Mouse (Mus musculus): ENCODE results near the gene Pla2g10. TPM values are rescaled to one million over a fixed set of nuclear protein-coding genes. Genes with fewer than 3 reads are reported as not detected.
"Not testable (repeated sequence)": the region's sequence is repeated elsewhere in the genome, so short reads cannot be mapped to it uniquely, and the experiment has no call there.

Pla2g10 gene
- polyA plus RNA-seq, 1 experiment from 2014 or later: not detected

GRCm38 (mm10) chr16:13670896-13671295 lies 59.9 kb downstream of the Pla2g10 start:
- not testable (repeated sequence) for H3K9me3 ChIP-seq (replicated peaks; ENCODE audit: control insufficient read depth, low read length); H3K36me3 ChIP-seq (ENCODE audit: control insufficient read depth, insufficient read depth, low read length); H3K27me3 ChIP-seq (ENCODE audit: control insufficient read depth, insufficient read depth, low read length); H3K9ac ChIP-seq (ENCODE audit: low read depth, low read length); ATAC-seq (replicated peaks; ENCODE audit: insufficient number of reproducible peaks, low FRiP score, low TSS enrichment)
- H3K4me2 ChIP-seq: peak overlapping the region; percentile 78; the same call in 1 of the 2 replicates
- H3K27ac ChIP-seq (ENCODE audit: low read depth, low read length): peak overlapping the region; percentile 84; the same call in 1 of the 2 replicates
- H3K4me1 ChIP-seq (ENCODE audit: control insufficient read depth, insufficient read depth, low read length): peaks cover 19% of the 10 kb centered on the region
- WGBS (ENCODE audit: insufficient replicate concordance): 72% methylated on average over 5 of the region's 5 CpGs
- peak overlapping the region; percentile 83; the same call in 1 of the 2 replicates for H3K4me3 ChIP-seq (ENCODE audit: low read depth, low read length)

GRCm38 (mm10) chr16:13669282-13669681 lies 61.5 kb downstream of the Pla2g10 start:
- no peak overlapping the region for H3K4me2 ChIP-seq
- H3K27ac ChIP-seq (ENCODE audit: low read depth, low read length): no peak overlapping the region
- H3K4me1 ChIP-seq (ENCODE audit: control insufficient read depth, insufficient read depth, low read length): peaks cover 19% of the 10 kb centered on the region
- no peak for ATAC-seq (replicated peaks; ENCODE audit: insufficient number of reproducible peaks, low FRiP score, low TSS enrichment)
- no peaks in the 10 kb centered on the region for H3K27me3 ChIP-seq (ENCODE audit: control insufficient read depth, insufficient read depth, low read length)
- no peaks in the 10 kb centered on the region for H3K9me3 ChIP-seq (replicated peaks; ENCODE audit: control insufficient read depth, low read length)
- H3K4me3 ChIP-seq (ENCODE audit: low read depth, low read length): no peak overlapping the region
- no peaks in the 10 kb centered on the region; the same call in 1 of the 2 replicates for H3K36me3 ChIP-seq (ENCODE audit: control insufficient read depth, insufficient read depth, low read length)
- no peak overlapping the region for H3K9ac ChIP-seq (ENCODE audit: low read depth, low read length)
- 95% methylated on average over 1 of the region's 1 CpGs for WGBS (ENCODE audit: insufficient replicate concordance)

- Histone ChIP-seq H3K4me1 (ENCODE audit: control insufficient read depth, insufficient read depth, low read length) (peaks cover 19% of the 10 kb centered on the region), H3K9ac (ENCODE audit: low read depth, low read length) (peak overlapping the region; percentile 85; the same call in 1 of the 2 replicates), H3K36me3 (ENCODE audit: control insufficient read depth, insufficient read depth, low read length) (no peaks in the 10 kb centered on the region; the same call in 1 of the 2 replicates), H3K27ac (ENCODE audit: low read depth, low read length) (peak overlapping the region; percentile 75), H3K4me2 (peak overlapping the region; percentile 90), H3K27me3 (ENCODE audit: control insufficient read depth, insufficient read depth, low read length) (no peaks in the 10 kb centered on the region), H3K4me3 (ENCODE audit: low read depth, low read length) (peak overlapping the region; percentile 78), H3K9me3 (replicated peaks; ENCODE audit: control insufficient read depth, low read length) (no peaks in the 10 kb centered on the region)
- 68% methylated on average over 10 of the region's 10 CpGs for WGBS (ENCODE audit: insufficient replicate concordance)
- ATAC-seq (replicated peaks; ENCODE audit: insufficient number of reproducible peaks, low FRiP score, low TSS enrichment): no peak
Measured at GRCm38 (mm10) chr16:13668402-13669108, 62.2 kb downstream of the Pla2g10 start.

GRCm38 (mm10) chr16:13667878-13668343 lies 62.9 kb downstream of the Pla2g10 start, which contains the start of gene Parn:
Parn (minus strand) TSS chr16:13668170.
- H3K27ac ChIP-seq (ENCODE audit: low read depth, low read length): peak within 1 kb of the TSS; percentile 75
- peaks cover 16% of the 10 kb centered on the region for H3K4me1 ChIP-seq (ENCODE audit: control insufficient read depth, insufficient read depth, low read length)
- no peaks in the 10 kb centered on the region for H3K27me3 ChIP-seq (ENCODE audit: control insufficient read depth, insufficient read depth, low read length)
- peak within 1 kb of the TSS; percentile 90 for H3K4me2 ChIP-seq
- WGBS (ENCODE audit: insufficient replicate concordance): under 1% methylated on average over 35 of the region's 35 CpGs
- peaks cover 2% of the 10 kb centered on the region for H3K36me3 ChIP-seq (ENCODE audit: control insufficient read depth, insufficient read depth, low read length)
- ATAC-seq (replicated peaks; ENCODE audit: insufficient number of reproducible peaks, low FRiP score, low TSS enrichment): peak; percentile 82
- H3K9ac ChIP-seq (ENCODE audit: low read depth, low read length): peak within 1 kb of the TSS; percentile 85
- peak within 1 kb of the TSS; percentile 78 for H3K4me3 ChIP-seq (ENCODE audit: low read depth, low read length)
- no peaks in the 10 kb centered on the region for H3K9me3 ChIP-seq (replicated peaks; ENCODE audit: control insufficient read depth, low read length)

Other genes starting within 250 kb of the Pla2g10 start
- 24.4 and 28.9 TPM in 2 replicates for gene Parn, start 62.8 kb downstream of the Pla2g10 start, polyA plus RNA-seq (2014; fragmentation: Nextera tagmentation; extraction: Ambion mirVana)
- gene Bfar, start 59.1 kb downstream of the Pla2g10 start, polyA plus RNA-seq (2014; fragmentation: Nextera tagmentation; extraction: Ambion mirVana): 35.9 and 37.2 TPM in 2 replicates
- 3.4 and 4.4 TPM in 2 replicates for gene 3110001I22Rik, start 59.1 kb downstream of the Pla2g10 start, polyA plus RNA-seq (2014; fragmentation: Nextera tagmentation; extraction: Ambion mirVana)
- 54.9 and 58.7 TPM in 2 replicates for gene Rrn3, start 49.7 kb upstream of the Pla2g10 start, polyA plus RNA-seq (2014; fragmentation: Nextera tagmentation; extraction: Ambion mirVana)
- gene Ntan1, start 87.9 kb upstream of the Pla2g10 start, polyA plus RNA-seq (2014; fragmentation: Nextera tagmentation; extraction: Ambion mirVana): 140 and 149 TPM in 2 replicates
- 64.6 and 74.2 TPM in 2 replicates for gene Pdxdc1, start 172.1 kb upstream of the Pla2g10 start, polyA plus RNA-seq (2014; fragmentation: Nextera tagmentation; extraction: Ambion mirVana)
- gene Mpv17l, start 172.2 kb upstream of the Pla2g10 start, polyA plus RNA-seq (2014; fragmentation: Nextera tagmentation; extraction: Ambion mirVana): 1.6 and 2.1 TPM in 2 replicates

Measured in heart, embryonic 11.5 days (tissue).